Mouse (Mus musculus) spleen, adult 2 months (tissue): ENCODE data around the gene Commd2.

Experiments
- CTCF ChIP-seq: fragments of 200-500 bp; IDR thresholded peaks from 2 replicates; pipeline ENCODE4 v1.5.1; 2011; ENCODE audit warnings: mild to moderate bottlenecking, inconsistent platforms; ENCODE audit not compliant: insufficient read depth, insufficient read length, insufficient replicate concordance; ENCODE audit errors: extremely low read depth
- POLR2A ChIP-seq: fragments of 200-500 bp; IDR thresholded peaks from 2 replicates; pipeline ENCODE4 v1.6.1; 2011; ENCODE audit warnings: low read depth, low read length, inconsistent platforms

GRCm38 (mm10) chr3:57615652-57616051 lies 35.9 kb downstream of the Commd2 start:
- TF ChIP-seq CTCF (no peak), POLR2A (no peak)
